Mouse (Mus musculus) ES-E14 (cell line): ENCODE measurements around the gene Stam. TPM values are rescaled to one million over a fixed set of nuclear protein-coding genes. Genes with fewer than 3 reads are reported as not detected.

ENCODE experiments used
- DNase-seq: peaks from one replicate; pipeline ENCODE4 v3.0.0-alpha.2; 2013; ENCODE audit warnings: low read depth, low spot score
- H3K27ac ChIP-seq: 2 replicates; pipeline ENCODE4 v1.5.1; 2012; ENCODE audit warnings: low read depth, mild to moderate bottlenecking, low read length, moderate library complexity, mixed read lengths; ENCODE audit not compliant: poor library complexity, insufficient read depth, severe bottlenecking
- H3K36me3 ChIP-seq: 2 replicates; pipeline ENCODE4 v1.6.1; 2012; ENCODE audit warnings: mild to moderate bottlenecking, low read length, moderate library complexity, mixed read lengths; ENCODE audit not compliant: control insufficient read depth, poor library complexity, insufficient read depth, severe bottlenecking
- H3K4me1 ChIP-seq, 2 experiments: fragments of 150-350 bp in 1 of 2; sonication (generic) in 1 of 2; 2 replicates each; pipeline ENCODE4 v1.6.1; 2012; ENCODE audit warnings: low read length in 2 of 2, mild to moderate bottlenecking in 1 of 2, mixed read lengths in 1 of 2; ENCODE audit not compliant: control insufficient read depth in 2 of 2, insufficient read depth in 2 of 2, poor library complexity in 1 of 2
- H3K4me3 ChIP-seq, 2 experiments: fragments of 150-350 bp in 1 of 2; sonication (generic) in 1 of 2; 2 replicates each; pipeline ENCODE4 v1.5.1; 2012; ENCODE audit warnings: low read length in 2 of 2, low read depth in 1 of 2, mild to moderate bottlenecking in 1 of 2, mixed read lengths in 1 of 2; ENCODE audit not compliant: insufficient read depth in 1 of 2, poor library complexity in 1 of 2, severe bottlenecking in 1 of 2
- H3K9ac ChIP-seq: 2 replicates; pipeline ENCODE4 v1.6.1; 2012; ENCODE audit warnings: low read depth, mild to moderate bottlenecking, low read length, mixed read lengths; ENCODE audit not compliant: poor library complexity, insufficient read depth, severe bottlenecking
- H3K9me3 ChIP-seq: fragments of 150-350 bp; sonication (generic); 2 replicates; pipeline ENCODE4 v1.6.1; 2012; ENCODE audit warnings: low read depth, mild to moderate bottlenecking, low read length; ENCODE audit not compliant: control insufficient read depth, insufficient read depth
- CHD2 ChIP-seq: IDR thresholded peaks from 2 replicates; pipeline ENCODE4 v1.6.1; 2014; ENCODE audit warnings: mild to moderate bottlenecking, low read depth, low read length, inconsistent platforms
- HCFC1 ChIP-seq: IDR thresholded peaks from 2 replicates; pipeline ENCODE4 v1.6.1; 2012; ENCODE audit warnings: low read length, inconsistent platforms, borderline replicate concordance; ENCODE audit not compliant: insufficient read depth
- MAFK ChIP-seq: IDR thresholded peaks from 2 replicates; pipeline ENCODE4 v1.6.1; 2014; ENCODE audit warnings: mild to moderate bottlenecking, low read depth, low read length, inconsistent platforms; ENCODE audit not compliant: insufficient read depth
- ZC3H11A ChIP-seq: IDR thresholded peaks from 2 replicates; pipeline ENCODE4 v1.6.1; 2012; ENCODE audit warnings: low read depth, mild to moderate bottlenecking, inconsistent platforms, low read length, borderline replicate concordance
- ZNF384 ChIP-seq: IDR thresholded peaks from 2 replicates; pipeline ENCODE4 v1.6.1; 2012; ENCODE audit warnings: low read depth, low read length, inconsistent platforms
- in situ Hi-C, 2 experiments: fragments of 600-800 bp; cut with MboI; formaldehyde crosslinking; loops; one replicate each; pipeline ENCODE4 v1.15.1; 2025; ENCODE audit warnings: low sequenced_read_pairs in 2 of 2, inconsistent platforms in 1 of 2; ENCODE audit not compliant: unreplicated experiment in 2 of 2
- total RNA-seq: library from RNA; depleted of rRNA; stranded (reverse); fragments of 300-350 nt; gene quantifications from 2 replicates; pipeline ENCODE4 v1.2.3, GENCODE M21; 2012

Gene Stam
- total RNA-seq, 1 experiment, result 40.5 TPM

GRCm38 (mm10) chr2:14167721-14168120 is 93.8 kb downstream of the Stam start:
- Histone ChIP-seq H3K4me3 (no peak overlapping the region), H3K9ac (no peak overlapping the region), H3K4me1 (no peaks in the 10 kb centered on the region), H3K9me3 (no peaks in the 10 kb centered on the region), H3K36me3 (no peaks in the 10 kb centered on the region), H3K27ac (no peak overlapping the region)
- no peak for TF ChIP-seq ZC3H11A
- TF ChIP-seq ZNF384, result no peak
- TF ChIP-seq CHD2, result no peak
- no peak for TF ChIP-seq HCFC1
- TF ChIP-seq MAFK, result no peak
- no peak for DNase-seq
- in situ Hi-C loops, result no loop called here

- TF ChIP-seq HCFC1 (no peak), ZNF384 (no peak), ZC3H11A (no peak), MAFK (no peak), CHD2 (no peak)
- H3K9me3 ChIP-seq, result no peaks in the 10 kb centered on the region
- in situ Hi-C loops, result no loop called here
These were observed 100.4 kb downstream of the Stam start, which contains the start of gene Tmem236 for GRCm38 (mm10) chr2:14174334-14174733. TSS of gene Tmem236 (plus strand) at chr2:14174523.

GRCm38 (mm10) chr2:14176460-14177193 is 102.7 kb downstream of the Stam start:
- no peaks in the 10 kb centered on the region for H3K4me1 ChIP-seq
- H3K4me3 ChIP-seq, result no peak overlapping the region
- no peak for TF ChIP-seq MAFK
- TF ChIP-seq HCFC1, result no peak
- no peak for TF ChIP-seq ZC3H11A
- no peak for TF ChIP-seq CHD2
- no peak for TF ChIP-seq ZNF384
- in situ Hi-C loops, result no loop called here
- no peaks in the 10 kb centered on the region for H3K36me3 ChIP-seq
- no peaks in the 10 kb centered on the region for H3K9me3 ChIP-seq
- no peak overlapping the region for H3K27ac ChIP-seq
- DNase-seq, result no peak
- no peak overlapping the region for H3K9ac ChIP-seq

More at GRCm38 (mm10) chr2:14174334-14174733, 100.4 kb downstream of the Stam start, which contains the start of gene Tmem236:
- Histone ChIP-seq H3K27ac (no peak within 1 kb of the TSS), H3K9ac (no peak within 1 kb of the TSS), H3K4me3 (no peak within 1 kb of the TSS), H3K4me1 (no peaks in the 10 kb centered on the region), H3K36me3 (no peaks in the 10 kb centered on the region)
- DNase-seq, result no peak

- in situ Hi-C loops, result no loop called here
- Histone ChIP-seq H3K4me1 (no peaks in the 10 kb centered on the region), H3K9ac (no peak overlapping the region), H3K36me3 (no peaks in the 10 kb centered on the region), H3K4me3 (no peak overlapping the region), H3K9me3 (no peaks in the 10 kb centered on the region), H3K27ac (no peak overlapping the region)
- no peak for DNase-seq
- TF ChIP-seq CHD2 (no peak), ZNF384 (no peak), HCFC1 (no peak), MAFK (no peak), ZC3H11A (no peak)
These were observed 110.5 kb downstream of the Stam start for GRCm38 (mm10) chr2:14184375-14184774.

- Histone ChIP-seq H3K4me1 (no peaks in the 10 kb centered on the region), H3K9me3 (no peaks in the 10 kb centered on the region), H3K4me3 (no peak overlapping the region), H3K36me3 (no peaks in the 10 kb centered on the region), H3K9ac (no peak overlapping the region), H3K27ac (no peak overlapping the region)
- no peak for DNase-seq
- in situ Hi-C loops, result no loop called here
- no peak for TF ChIP-seq HCFC1
- no peak for TF ChIP-seq ZNF384
- no peak for TF ChIP-seq ZC3H11A
- no peak for TF ChIP-seq CHD2
- TF ChIP-seq MAFK, result no peak
These were observed 116.8 kb downstream of the Stam start for GRCm38 (mm10) chr2:14190684-14191083.
